Mouse (Mus musculus) inflammation-experienced regulatory T-cells, adult 6 months (primary cell): ENCODE measurements around the gene Gnat2. TPM values are rescaled to one million over a fixed set of nuclear protein-coding genes. Genes with fewer than 3 reads are reported as not detected.
A peak's percentile ranks its signal among the peaks of the same experiment; 100 is the strongest.

ENCODE experiments used
- ATAC-seq: one replicate; pipeline ENCODE4 v1.8.0; 2017
- polyA plus RNA-seq, 3 experiments: library from polyadenylated mRNA; unstranded; fragments of 100-300 nt; shearing (Covaris generic); gene quantifications; one replicate each; pipeline ENCODE4 v1.2.1; 2017

The Gnat2 gene
- polyA plus RNA-seq, 3 experiments from 2014 or later, result not detected

GRCm38 (mm10) chr3:108121101-108121500 lies 28.5 kb downstream of the Gnat2 start:
- ATAC-seq, result no peak

GRCm38 (mm10) chr3:108123242-108123641 lies 30.7 kb downstream of the Gnat2 start:
- ATAC-seq, result no peak

GRCm38 (mm10) chr3:108124131-108124530 lies 31.5 kb downstream of the Gnat2 start:
- peak; percentile 77 for ATAC-seq

- ATAC-seq, result no peak
Measured at GRCm38 (mm10) chr3:108126327-108126726, 33.7 kb downstream of the Gnat2 start.

- ATAC-seq, result no peak
Measured at GRCm38 (mm10) chr3:108128520-108128919, 35.9 kb downstream of the Gnat2 start.

GRCm38 (mm10) chr3:108129367-108129766 lies 36.8 kb downstream of the Gnat2 start:
- ATAC-seq, result no peak

- no peak for ATAC-seq
Measured at GRCm38 (mm10) chr3:108129804-108130203, 37.2 kb downstream of the Gnat2 start.

GRCm38 (mm10) chr3:108131216-108131615 lies 38.6 kb downstream of the Gnat2 start:
- ATAC-seq, result no peak

- no peak for ATAC-seq
Measured at GRCm38 (mm10) chr3:108131821-108132220, 39.2 kb downstream of the Gnat2 start.

GRCm38 (mm10) chr3:108132484-108132883 lies 39.9 kb downstream of the Gnat2 start:
- ATAC-seq, result no peak

- no peak for ATAC-seq
Measured at GRCm38 (mm10) chr3:108134701-108135100, 42.1 kb downstream of the Gnat2 start.

- ATAC-seq, result no peak
Measured at GRCm38 (mm10) chr3:108139113-108139512, 46.5 kb downstream of the Gnat2 start.

- peak; percentile 73 for ATAC-seq
Measured at GRCm38 (mm10) chr3:108140786-108141185, 48.2 kb downstream of the Gnat2 start.

GRCm38 (mm10) chr3:108145534-108146445 lies 53.2 kb downstream of the Gnat2 start, which contains the start of gene Gnai3:
Gnai3 (minus strand) TSS chr3:108146146.
- ATAC-seq, result peak; percentile 96

- ATAC-seq, result no peak
Measured at GRCm38 (mm10) chr3:108146671-108147070, 54.1 kb downstream of the Gnat2 start.

- ATAC-seq, result peak; percentile 60
Measured at GRCm38 (mm10) chr3:108147386-108148235, 55.0 kb downstream of the Gnat2 start.

Other genes with a start within 250 kb of the Gnat2 start
- not detected for gene Eps8l3, start 215.6 kb upstream of the Gnat2 start, polyA plus RNA-seq
- 1 to 10 TPM in 1 of 3 experiments, not detected in 2; 1.4 TPM for gene Gstm5, start 197.0 kb upstream of the Gnat2 start, polyA plus RNA-seq
- 1 to 10 TPM in 1 of 3 experiments, not detected in 2; 1.5 TPM for gene Gstm7, start 161.0 kb upstream of the Gnat2 start, polyA plus RNA-seq
- gene Gstm6, start 149.0 kb upstream of the Gnat2 start, polyA plus RNA-seq, result not detected
- not detected for gene Gstm3, start 123.5 kb upstream of the Gnat2 start, polyA plus RNA-seq
- not detected for gene Gstm2, start 106.3 kb upstream of the Gnat2 start, polyA plus RNA-seq
- gene Gstm1, start 74.8 kb upstream of the Gnat2 start, polyA plus RNA-seq, result 1 to 10 TPM; 1.1 to 2.7 (median 1.4) TPM
- gene Gstm4, start 47.9 kb upstream of the Gnat2 start, polyA plus RNA-seq, result 1 to 10 TPM; 3.1 to 5.5 (median 5.0) TPM
- gene Ampd2, start 6.1 kb upstream of the Gnat2 start, polyA plus RNA-seq, result 10 to 100 TPM; 15.6 to 26.4 (median 18.1) TPM
- 100 to 1,000 TPM in 1 of 3 experiments, 10 to 100 TPM in 2; 90.7 to 140 (median 97.6) TPM for gene Gnai3, start 53.4 kb downstream of the Gnat2 start, polyA plus RNA-seq
- not detected for gene Gpr61, start 62.1 kb downstream of the Gnat2 start, polyA plus RNA-seq
- under 1 TPM; 0.33 to 0.53 (median 0.51) TPM for gene Amigo1, start 93.5 kb downstream of the Gnat2 start, polyA plus RNA-seq
- gene Cyb561d1, start 108.4 kb downstream of the Gnat2 start, polyA plus RNA-seq, result 1 to 10 TPM; 6.6 to 7.3 (median 7.1) TPM
- gene Atxn7l2, start 118.1 kb downstream of the Gnat2 start, polyA plus RNA-seq, result 1 to 10 TPM; 4.7 to 5.9 (median 5.6) TPM
- gene Sypl2, start 133.9 kb downstream of the Gnat2 start, polyA plus RNA-seq, result not detected
- 100 to 1,000 TPM; 167 to 264 (median 193) TPM for gene Psma5, start 164.1 kb downstream of the Gnat2 start, polyA plus RNA-seq
- not detected for gene Sort1, start 191.3 kb downstream of the Gnat2 start, polyA plus RNA-seq